Mouse (Mus musculus) frontal cortex, postnatal 25 days (tissue): ENCODE results near the gene Rap1b.
"Not testable (repeated sequence)": the region's sequence is repeated elsewhere in the genome, so short reads cannot be mapped to it uniquely, and the experiment has no call there.

Experiments
- DNase-seq, 2 experiments: peaks; one replicate each; pipeline ENCODE4 v3.0.0; 2022; ENCODE audit warnings: low spot score in 2 of 2

The Rap1b gene

GRCm38 (mm10) chr10:117845597-117846259 lies at the start of gene Rap1b:
Gene Rap1b (minus strand): TSS chr10:117846035.
- DNase-seq = peak; percentile 89 to 90

GRCm38 (mm10) chr10:117895186-117895585 lies 49.4 kb upstream of the Rap1b start:
- DNase-seq = no peak

GRCm38 (mm10) chr10:117894114-117895035 lies 48.5 kb upstream of the Rap1b start:
- no peak for DNase-seq

GRCm38 (mm10) chr10:117893128-117893527 lies 47.3 kb upstream of the Rap1b start:
- DNase-seq = not testable (repeated sequence)

- no peak for DNase-seq
Measured at GRCm38 (mm10) chr10:117891327-117891726, 45.5 kb upstream of the Rap1b start.

- no peak for DNase-seq
Measured at GRCm38 (mm10) chr10:117888822-117889221, 43.0 kb upstream of the Rap1b start.

- DNase-seq = no peak
Measured at GRCm38 (mm10) chr10:117885358-117885757, 39.5 kb upstream of the Rap1b start.

GRCm38 (mm10) chr10:117884760-117885159 lies 38.9 kb upstream of the Rap1b start:
- no peak for DNase-seq

GRCm38 (mm10) chr10:117883438-117883837 lies 37.6 kb upstream of the Rap1b start:
- no peak for DNase-seq

GRCm38 (mm10) chr10:117878628-117879027 lies 32.8 kb upstream of the Rap1b start:
- DNase-seq = no peak

GRCm38 (mm10) chr10:117876801-117877200 lies 31.0 kb upstream of the Rap1b start:
- peak in 1 of 2 experiments; percentile 23 for DNase-seq

GRCm38 (mm10) chr10:117876400-117876799 lies 30.6 kb upstream of the Rap1b start:
- no peak for DNase-seq

- peak; percentile 22 to 32 for DNase-seq
Measured at GRCm38 (mm10) chr10:117874936-117875335, 29.1 kb upstream of the Rap1b start.

- no peak for DNase-seq
Measured at GRCm38 (mm10) chr10:117873952-117874351, 28.1 kb upstream of the Rap1b start.

GRCm38 (mm10) chr10:117872468-117872867 lies 26.6 kb upstream of the Rap1b start:
- DNase-seq = no peak

- DNase-seq = no peak
Measured at GRCm38 (mm10) chr10:117867301-117867700, 21.5 kb upstream of the Rap1b start.

GRCm38 (mm10) chr10:117866641-117867040 lies 20.8 kb upstream of the Rap1b start:
- DNase-seq = no peak

GRCm38 (mm10) chr10:117864695-117865094 lies 18.9 kb upstream of the Rap1b start:
- no peak for DNase-seq

GRCm38 (mm10) chr10:117864251-117864650 lies 18.4 kb upstream of the Rap1b start:
- DNase-seq = no peak

GRCm38 (mm10) chr10:117862014-117862580 lies 16.3 kb upstream of the Rap1b start:
- DNase-seq = no peak

GRCm38 (mm10) chr10:117860958-117861357 lies 15.1 kb upstream of the Rap1b start:
- DNase-seq = no peak

GRCm38 (mm10) chr10:117860361-117860760 lies 14.5 kb upstream of the Rap1b start:
- no peak for DNase-seq
